Mouse (Mus musculus) embryonic facial prominence, embryonic 13.5 days (tissue): Measurements from ENCODE around the gene Rock2. TPM values are rescaled to one million over a fixed set of nuclear protein-coding genes. Genes with fewer than 3 reads are reported as not detected.

ENCODE experiments used
- ATAC-seq: fragments of 200-750 bp; cut with Nextera tagmentation; 2 replicates; pipeline ENCODE4 v1.8.0; 2017; ENCODE audit warnings: low read depth; ENCODE audit not compliant: insufficient number of reproducible peaks, insufficient read depth, low FRiP score, low TSS enrichment
- H3K27ac ChIP-seq: fragments of 300-500 bp; sonication (generic); 2 replicates; pipeline ENCODE4 v1.5.1; 2015; ENCODE audit warnings: moderate library complexity, mild to moderate bottlenecking, inconsistent platforms
- H3K27me3 ChIP-seq: fragments of 300-500 bp; sonication (generic); 2 replicates; pipeline ENCODE4 v1.6.1; 2015; ENCODE audit warnings: mild to moderate bottlenecking, inconsistent platforms
- H3K36me3 ChIP-seq: fragments of 300-500 bp; sonication (generic); 2 replicates; pipeline ENCODE4 v1.6.1; 2015; ENCODE audit warnings: mild to moderate bottlenecking, inconsistent platforms
- H3K4me1 ChIP-seq: fragments of 300-500 bp; sonication (generic); 2 replicates; pipeline ENCODE4 v1.6.1; 2015; ENCODE audit warnings: inconsistent platforms
- H3K4me2 ChIP-seq: fragments of 300-500 bp; sonication (generic); 2 replicates; pipeline ENCODE4 v1.6.1; 2015; ENCODE audit warnings: moderate library complexity, mild to moderate bottlenecking, inconsistent platforms
- H3K4me3 ChIP-seq: fragments of 300-500 bp; sonication (generic); 2 replicates; pipeline ENCODE4 v1.5.1; 2015; ENCODE audit warnings: mild to moderate bottlenecking, inconsistent platforms
- H3K9ac ChIP-seq: fragments of 300-500 bp; sonication (generic); 2 replicates; pipeline ENCODE4 v1.6.1; 2015; ENCODE audit warnings: mild to moderate bottlenecking, inconsistent platforms
- H3K9me3 ChIP-seq: fragments of 300-500 bp; sonication (generic); 2 replicates; pipeline ENCODE4 v1.6.1; 2016; ENCODE audit warnings: inconsistent platforms
- WGBS: fragments of 180-500 bp; shearing (Covaris S2); methylation state at CpG from one replicate; pipeline ENCODE4 v1.1.7; 2015; ENCODE audit warnings: mixed read lengths; 5-methylcytosine and 5-hydroxymethylcytosine counted together
- polyA plus RNA-seq: library from polyadenylated mRNA; unstranded; fragments of >200 nt; fragmentation: Nextera tagmentation; extraction: Ambion mirVana; gene quantifications from 2 replicates; pipeline ENCODE4 v1.2.1, GENCODE M21; 2015

The Rock2 gene
- polyA plus RNA-seq, 1 experiment from 2014 or later, result 14.6 TPM

- Histone ChIP-seq H3K27me3 (no peaks in the 10 kb centered on the region), H3K4me1 (peaks cover 9% of the 10 kb centered on the region), H3K27ac (peak overlapping the region; percentile 16; the same call in 1 of the 2 replicates), H3K4me2 (no peak overlapping the region), H3K4me3 (no peak overlapping the region), H3K36me3 (no peaks in the 10 kb centered on the region), H3K9ac (no peak overlapping the region), H3K9me3 (no peaks in the 10 kb centered on the region)
- ATAC-seq, result no peak
- 50% methylated on average over 1 of the region's 1 CpGs for WGBS
These were observed 34.2 kb upstream of the Rock2 start for GRCm38 (mm10) chr12:16860533-16860932.

- 52% methylated on average over 3 of the region's 3 CpGs for WGBS
- Histone ChIP-seq H3K4me1 (peaks cover 6% of the 10 kb centered on the region; the same call in 1 of the 2 replicates), H3K4me2 (no peak overlapping the region), H3K9me3 (no peaks in the 10 kb centered on the region), H3K4me3 (no peak overlapping the region), H3K9ac (no peak overlapping the region), H3K27ac (peak overlapping the region; percentile 16; the same call in 1 of the 2 replicates), H3K36me3 (no peaks in the 10 kb centered on the region), H3K27me3 (no peaks in the 10 kb centered on the region)
- no peak for ATAC-seq
These were observed 33.7 kb upstream of the Rock2 start for GRCm38 (mm10) chr12:16860961-16861360.

- Histone ChIP-seq H3K9ac (no peak overlapping the region), H3K4me3 (no peak overlapping the region), H3K36me3 (no peaks in the 10 kb centered on the region), H3K4me2 (no peak overlapping the region), H3K9me3 (no peaks in the 10 kb centered on the region), H3K27me3 (no peaks in the 10 kb centered on the region), H3K27ac (no peak overlapping the region), H3K4me1 (peaks cover 14% of the 10 kb centered on the region)
- WGBS, result 62% methylated on average over 4 of the region's 4 CpGs
- no peak for ATAC-seq
These were observed 30.2 kb upstream of the Rock2 start for GRCm38 (mm10) chr12:16864477-16864876.

GRCm38 (mm10) chr12:16865871-16866270, 28.8 kb upstream of the Rock2 start:
- no peak overlapping the region for H3K4me3 ChIP-seq
- WGBS, result 68% methylated on average over 3 of the region's 3 CpGs
- no peak for ATAC-seq
- H3K9me3 ChIP-seq, result no peaks in the 10 kb centered on the region
- no peak overlapping the region for H3K27ac ChIP-seq
- no peaks in the 10 kb centered on the region for H3K36me3 ChIP-seq
- no peak overlapping the region for H3K9ac ChIP-seq
- H3K27me3 ChIP-seq, result no peaks in the 10 kb centered on the region
- H3K4me2 ChIP-seq, result no peak overlapping the region
- H3K4me1 ChIP-seq, result peaks cover 28% of the 10 kb centered on the region

- Histone ChIP-seq H3K9me3 (no peaks in the 10 kb centered on the region), H3K27me3 (no peaks in the 10 kb centered on the region), H3K36me3 (no peaks in the 10 kb centered on the region), H3K4me3 (no peak overlapping the region), H3K4me1 (peaks cover 31% of the 10 kb centered on the region), H3K27ac (no peak overlapping the region), H3K9ac (no peak overlapping the region), H3K4me2 (no peak overlapping the region)
- ATAC-seq, result no peak
- WGBS, result 80% methylated on average over 3 of the region's 3 CpGs
These were observed 28.2 kb upstream of the Rock2 start for GRCm38 (mm10) chr12:16866460-16866859.

- WGBS, result 68% methylated on average over 7 of the region's 7 CpGs
- H3K4me3 ChIP-seq, result no peak overlapping the region
- H3K9me3 ChIP-seq, result no peaks in the 10 kb centered on the region
- H3K27ac ChIP-seq, result no peak overlapping the region
- H3K4me2 ChIP-seq, result no peak overlapping the region
- H3K4me1 ChIP-seq, result peaks cover 31% of the 10 kb centered on the region
- H3K36me3 ChIP-seq, result no peaks in the 10 kb centered on the region
- H3K27me3 ChIP-seq, result no peaks in the 10 kb centered on the region
- ATAC-seq, result no peak
- H3K9ac ChIP-seq, result no peak overlapping the region
These were observed 27.4 kb upstream of the Rock2 start for GRCm38 (mm10) chr12:16867306-16867705.

- peaks cover 31% of the 10 kb centered on the region for H3K4me1 ChIP-seq
- ATAC-seq, result no peak
- no peaks in the 10 kb centered on the region for H3K27me3 ChIP-seq
- H3K9ac ChIP-seq, result no peak overlapping the region
- H3K27ac ChIP-seq, result no peak overlapping the region
- no peak overlapping the region for H3K4me3 ChIP-seq
- no peaks in the 10 kb centered on the region for H3K9me3 ChIP-seq
- no peak overlapping the region for H3K4me2 ChIP-seq
- WGBS, result 76% methylated on average over 6 of the region's 6 CpGs
- H3K36me3 ChIP-seq, result no peaks in the 10 kb centered on the region
These were observed 26.1 kb upstream of the Rock2 start for GRCm38 (mm10) chr12:16868618-16869017.

GRCm38 (mm10) chr12:16869091-16869778, 25.5 kb upstream of the Rock2 start:
- no peaks in the 10 kb centered on the region for H3K9me3 ChIP-seq
- H3K4me3 ChIP-seq, result no peak overlapping the region
- H3K27ac ChIP-seq, result peak overlapping the region; percentile 89
- H3K4me2 ChIP-seq, result no peak overlapping the region
- WGBS, result 62% methylated on average over 8 of the region's 8 CpGs
- no peaks in the 10 kb centered on the region for H3K27me3 ChIP-seq
- no peak for ATAC-seq
- no peak overlapping the region for H3K9ac ChIP-seq
- no peaks in the 10 kb centered on the region for H3K36me3 ChIP-seq
- H3K4me1 ChIP-seq, result peaks cover 31% of the 10 kb centered on the region

GRCm38 (mm10) chr12:16869870-16870404, 24.8 kb upstream of the Rock2 start:
- ATAC-seq, result 0 out of 2 replicates have a peak, but pooled peaks have one; percentile 7
- H3K4me2 ChIP-seq, result peak overlapping the region; percentile 24; the same call in 1 of the 2 replicates
- H3K4me1 ChIP-seq, result peaks cover 35% of the 10 kb centered on the region
- H3K9me3 ChIP-seq, result no peaks in the 10 kb centered on the region
- no peak overlapping the region for H3K4me3 ChIP-seq
- H3K27ac ChIP-seq, result peak overlapping the region; percentile 89
- H3K9ac ChIP-seq, result no peak overlapping the region
- 51% methylated on average over 9 of the region's 9 CpGs for WGBS
- no peaks in the 10 kb centered on the region for H3K27me3 ChIP-seq
- no peaks in the 10 kb centered on the region for H3K36me3 ChIP-seq

GRCm38 (mm10) chr12:16870405-16871068, 24.2 kb upstream of the Rock2 start:
- Histone ChIP-seq H3K4me1 (peaks cover 34% of the 10 kb centered on the region), H3K27me3 (no peaks in the 10 kb centered on the region), H3K4me3 (no peak overlapping the region), H3K4me2 (peak overlapping the region; percentile 24; the same call in 1 of the 2 replicates), H3K27ac (peak overlapping the region; percentile 89), H3K9ac (no peak overlapping the region), H3K9me3 (no peaks in the 10 kb centered on the region), H3K36me3 (no peaks in the 10 kb centered on the region)
- 24% methylated on average over 8 of the region's 8 CpGs for WGBS
- peak; percentile 71 for ATAC-seq

- H3K4me2 ChIP-seq, result no peak overlapping the region
- H3K27me3 ChIP-seq, result no peaks in the 10 kb centered on the region
- no peaks in the 10 kb centered on the region for H3K9me3 ChIP-seq
- no peak overlapping the region for H3K9ac ChIP-seq
- H3K4me3 ChIP-seq, result no peak overlapping the region
- no peak for ATAC-seq
- H3K27ac ChIP-seq, result no peak overlapping the region
- peaks cover 34% of the 10 kb centered on the region for H3K4me1 ChIP-seq
- H3K36me3 ChIP-seq, result no peaks in the 10 kb centered on the region
- 40% methylated on average over 1 of the region's 1 CpGs for WGBS
These were observed 22.7 kb upstream of the Rock2 start for GRCm38 (mm10) chr12:16872006-16872405.
